Mouse (Mus musculus) neutrophil, adult 5-6 weeks (primary cell): ENCODE results near the gene Trabd2b. TPM values are rescaled to one million over a fixed set of nuclear protein-coding genes. Genes with fewer than 3 reads are reported as not detected.

Experiments used
- ATAC-seq: fragments of 151-379, 151-347 bp; 2 replicates; pipeline ENCODE4 v1.8.0; 2017; ENCODE audit warnings: mild to moderate bottlenecking, moderate TSS enrichment; ENCODE audit not compliant: insufficient number of reproducible peaks, poor library complexity, low FRiP score, severe bottlenecking; ENCODE audit errors: extremely low read depth
- total RNA-seq: library from RNA; stranded (forward); fragments of 200-1000 nt; gene quantifications from 2 replicates; pipeline ENCODE4 v1.2.3, GENCODE M21; 2017

Gene Trabd2b
- total RNA-seq, 1 experiment from 2014 or later = not detected

DNA sequence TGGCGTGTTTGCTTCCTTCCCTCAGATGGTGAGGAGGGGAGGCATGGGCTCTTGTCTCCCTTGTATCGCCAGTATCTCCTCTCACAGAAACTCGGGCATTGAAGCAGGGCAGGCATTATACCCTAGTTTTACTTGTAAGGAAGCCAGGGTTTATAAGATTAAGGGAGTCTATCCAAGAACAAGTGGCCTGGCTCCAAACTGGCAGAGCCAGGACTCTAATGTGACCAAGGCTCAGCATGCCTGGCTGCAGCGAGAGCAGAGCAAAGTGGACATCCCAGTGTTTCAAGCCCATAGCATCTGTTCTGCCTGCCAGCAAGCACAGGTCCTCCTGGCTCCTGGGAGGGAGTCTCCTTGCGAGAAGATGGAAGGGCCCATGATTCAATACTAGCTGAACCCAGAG lies 245.1 kb downstream of the Trabd2b start:
- ATAC-seq = no peak

DNA sequence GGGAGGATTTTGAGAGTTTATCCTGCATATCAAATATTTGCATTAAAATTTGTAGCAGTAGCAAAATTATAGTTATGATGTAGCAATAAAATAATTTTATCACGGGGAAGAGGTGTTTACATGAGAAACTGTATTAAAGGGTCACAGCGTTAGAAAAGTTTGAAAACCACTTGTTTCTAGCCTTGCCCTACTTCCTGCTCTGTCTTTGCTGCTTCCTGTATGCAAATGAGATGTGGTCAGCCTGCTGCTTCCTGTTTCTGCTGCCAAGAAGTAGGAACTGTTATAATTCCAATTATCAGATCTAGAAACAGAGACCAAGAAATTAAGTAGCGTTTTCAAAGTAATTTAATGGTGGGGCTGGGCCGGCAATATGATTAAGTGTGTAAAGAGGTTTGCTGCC lies 245.9 kb downstream of the Trabd2b start:
- peak; percentile 87 for ATAC-seq

- no peak for ATAC-seq
Measured at GRCm38 (mm10) chr4:114657933-114658332, 251.4 kb downstream of the Trabd2b start.

- no peak for ATAC-seq
Measured at GRCm38 (mm10) chr4:114659876-114660275, 253.4 kb downstream of the Trabd2b start.

DNA sequence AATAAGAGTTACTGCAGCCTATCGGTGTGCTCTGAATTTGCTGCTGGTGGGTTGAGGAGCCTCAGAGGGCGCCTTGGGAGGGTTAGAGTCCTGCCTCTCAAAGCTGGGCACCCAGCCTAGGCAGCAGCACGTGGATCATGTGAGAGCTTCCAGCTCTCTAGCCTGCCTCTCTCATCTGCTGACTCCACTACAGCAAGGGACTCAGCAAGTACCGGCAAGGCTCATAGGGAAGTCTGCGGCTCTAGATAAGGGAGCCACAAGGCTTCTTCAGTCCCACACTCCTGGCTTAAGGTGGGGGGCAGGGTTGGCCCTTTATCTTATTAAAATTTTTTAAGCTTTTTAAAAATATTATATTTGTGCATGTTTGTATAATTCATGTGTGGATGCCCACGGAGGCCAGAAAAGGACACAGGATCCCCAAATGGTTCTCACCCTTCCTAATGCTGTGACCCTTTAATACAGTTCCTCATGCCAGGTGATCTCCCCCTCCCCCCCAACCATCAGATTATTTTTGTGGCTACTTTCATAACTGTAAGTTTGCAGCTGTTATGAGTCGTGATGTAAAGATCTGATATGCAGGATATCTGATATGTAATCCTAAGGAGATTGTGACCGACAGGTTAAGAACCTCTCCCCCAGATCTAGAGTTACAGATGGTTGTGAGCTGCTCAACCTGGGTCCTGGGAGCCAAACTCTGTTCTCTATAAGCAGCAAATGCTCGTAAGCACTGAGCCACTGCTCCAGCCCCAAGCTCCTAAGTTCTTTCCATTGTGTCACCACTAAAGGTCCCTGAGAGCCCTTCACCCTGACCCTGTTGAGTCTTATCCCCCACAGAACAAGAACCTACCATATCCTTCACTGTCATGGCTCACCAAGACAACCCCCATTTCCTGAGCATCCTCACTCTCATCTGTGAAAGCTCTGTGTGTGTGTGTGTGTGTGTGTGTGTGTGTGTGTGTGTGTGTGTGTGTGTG lies 257.8 kb downstream of the Trabd2b start:
- ATAC-seq = no peak

Other genes starting within 250 kb of the Trabd2b start
- gene Skint11, start 243.3 kb upstream of the Trabd2b start, total RNA-seq = not detected in 2 replicates